Mouse (Mus musculus) brain, embryonic 18.5 days (tissue): ENCODE results near the gene Anks4b.

Experiments
- DNase-seq: peaks from one replicate; pipeline ENCODE4 v3.0.0-alpha.2; 2012; ENCODE audit warnings: low read depth, low spot score

Gene Anks4b

DNA sequence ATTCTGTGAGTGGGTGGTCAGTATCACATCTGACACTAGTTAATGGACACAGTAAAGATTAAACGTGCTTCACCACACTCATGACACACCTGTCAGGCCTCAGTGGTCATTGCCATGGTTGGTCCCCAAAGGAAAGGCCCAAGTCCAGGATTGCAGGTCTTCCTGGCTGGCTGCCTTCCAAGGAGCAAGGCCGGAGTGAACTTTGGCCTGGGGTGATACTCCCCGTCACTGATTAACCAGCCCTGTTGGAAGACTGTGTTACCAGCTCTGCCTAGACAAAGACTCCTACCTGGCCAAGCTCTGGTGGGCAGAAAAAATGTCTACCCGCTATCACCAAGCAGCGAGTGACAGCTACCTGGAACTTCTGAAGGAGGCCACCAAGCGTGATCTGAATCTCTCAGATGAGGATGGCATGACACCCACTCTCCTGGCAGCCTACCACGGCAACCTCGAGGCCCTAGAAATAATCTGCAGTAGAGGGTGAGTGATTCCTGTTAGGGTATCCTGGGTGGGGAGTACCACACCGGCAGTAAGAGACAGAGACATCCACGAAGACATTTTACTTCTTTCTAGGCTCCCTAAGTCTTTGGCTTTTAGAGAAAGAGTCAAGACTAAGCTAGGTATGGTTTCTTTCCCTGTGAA is at the start of gene Anks4b:
Gene Anks4b (plus strand): TSS at position 256 of the 642 bp plus-strand sequence.
- no peak for DNase-seq

DNA sequence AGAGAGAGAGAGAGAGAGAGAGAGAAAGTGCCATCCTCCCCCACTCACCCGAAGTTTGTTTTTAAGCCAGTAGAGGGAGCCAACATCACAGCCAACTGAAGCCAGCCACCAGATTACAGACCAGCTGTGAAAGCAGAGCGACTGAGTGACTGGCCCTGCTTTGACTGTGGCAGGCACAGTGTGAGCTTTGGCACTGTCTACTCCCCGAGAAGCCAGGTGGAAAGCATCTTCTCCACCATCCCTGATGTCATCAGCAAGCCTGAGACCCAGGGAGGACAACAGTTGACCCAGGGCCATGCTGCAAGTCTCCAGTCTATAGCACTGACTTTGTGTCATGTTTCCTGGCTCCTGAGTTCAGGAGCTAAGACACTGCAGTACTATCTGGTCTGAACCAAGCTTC is 48.8 kb upstream of the Anks4b start:
- DNase-seq = peak; percentile 40

GRCm38 (mm10) chr7:120126976-120127685 is 46.5 kb upstream of the Anks4b start:
- DNase-seq = no peak

- no peak for DNase-seq
These were observed 46.0 kb upstream of the Anks4b start for GRCm38 (mm10) chr7:120127686-120128059.

- DNase-seq = no peak
These were observed 44.7 kb upstream of the Anks4b start for GRCm38 (mm10) chr7:120128951-120129350.

- no peak for DNase-seq
These were observed 30.9 kb upstream of the Anks4b start for GRCm38 (mm10) chr7:120142743-120143142.

GRCm38 (mm10) chr7:120145191-120145590 is 28.5 kb upstream of the Anks4b start, which contains the start of gene Zp2:
Zp2 (minus strand) TSS chr7:120145291.
- no peak for DNase-seq

- DNase-seq = no peak
These were observed 23.4 kb upstream of the Anks4b start for GRCm38 (mm10) chr7:120150257-120150656.

- DNase-seq = no peak
These were observed 22.8 kb upstream of the Anks4b start for GRCm38 (mm10) chr7:120150898-120151297.

DNA sequence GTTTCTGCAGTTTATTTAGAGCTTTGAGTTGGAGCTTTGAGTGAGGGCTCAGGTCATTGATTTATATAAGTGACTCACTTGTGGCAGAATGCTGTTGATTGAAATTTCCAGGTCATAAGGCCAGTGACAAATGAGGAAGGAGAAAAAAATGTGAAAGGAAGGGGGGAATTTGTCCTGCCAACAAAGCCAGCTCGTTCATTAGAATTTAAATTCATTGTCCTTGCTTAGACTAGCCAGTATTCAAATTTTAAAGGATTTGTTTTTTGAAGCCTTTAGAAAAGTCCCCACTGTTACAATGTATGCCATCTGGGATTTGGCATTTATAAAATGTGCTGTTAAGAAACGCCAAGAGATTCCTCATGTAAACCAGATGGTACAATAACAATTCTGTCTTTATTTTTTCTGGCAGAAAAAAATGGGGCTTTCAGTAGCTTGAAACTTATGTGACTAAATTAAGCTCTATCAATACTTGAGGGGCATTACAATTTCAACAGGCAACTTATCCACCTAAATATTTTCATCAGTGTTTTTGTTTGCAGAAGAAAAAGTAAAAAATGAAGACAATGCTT is 16.7 kb upstream of the Anks4b start:
- peak; percentile 66 for DNase-seq

GRCm38 (mm10) chr7:120157575-120158061 is 16.0 kb upstream of the Anks4b start:
- DNase-seq = no peak

DNA sequence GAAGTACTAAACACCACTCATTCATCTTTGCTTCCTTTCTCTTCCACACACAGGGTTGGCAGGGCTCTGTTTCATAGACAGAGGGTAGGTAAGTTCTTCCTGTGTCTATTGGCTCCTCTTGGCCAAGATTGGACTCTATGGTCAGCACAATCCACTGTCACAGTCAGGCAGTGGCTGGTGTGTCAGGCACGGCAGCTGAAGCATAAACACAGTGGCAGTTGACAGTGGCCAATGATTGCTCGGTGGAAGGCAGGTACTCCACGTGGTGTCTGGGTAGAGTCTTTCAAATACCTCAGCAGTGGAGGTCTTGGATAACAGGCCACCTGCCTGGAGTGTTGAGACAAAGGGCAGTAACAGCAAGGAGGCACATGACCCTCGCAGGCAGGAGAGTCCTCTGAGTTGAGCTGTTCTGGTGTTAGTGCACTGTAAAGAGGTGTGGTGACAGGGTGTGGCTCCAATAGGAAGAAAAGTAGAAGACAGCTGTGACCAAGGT is 15.5 kb upstream of the Anks4b start:
- no peak for DNase-seq

DNA sequence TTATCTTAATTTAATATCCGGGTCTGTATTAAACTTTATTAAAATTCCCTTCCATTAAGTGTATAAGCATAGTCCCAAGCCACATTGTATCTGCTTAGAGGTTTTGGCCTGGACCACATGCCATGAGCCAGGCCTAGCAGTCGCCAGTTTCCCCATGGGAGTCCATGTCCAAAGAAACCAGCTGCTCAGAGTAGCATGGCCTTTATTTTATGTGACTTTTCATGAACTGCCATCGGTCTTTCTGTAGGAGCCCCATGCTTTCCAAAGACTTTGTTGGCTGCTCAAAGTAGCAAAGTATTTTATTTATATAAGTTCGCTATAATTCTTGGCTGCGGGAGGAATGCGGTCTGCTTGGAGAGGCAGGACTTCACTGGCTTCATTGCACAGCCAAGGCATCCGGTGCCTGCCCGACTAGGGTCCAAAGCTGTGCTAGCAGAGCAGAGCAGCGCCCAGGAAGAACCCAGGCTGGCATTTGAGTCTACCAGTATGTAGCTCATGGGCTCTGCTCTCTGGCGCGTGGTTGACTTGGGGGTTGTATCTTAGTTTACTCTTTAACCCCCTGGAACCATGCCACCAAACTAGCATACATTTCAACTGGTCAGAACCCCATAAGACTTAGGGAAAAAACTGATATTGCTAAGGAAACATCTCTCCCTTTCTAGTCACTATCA is 9.9 kb upstream of the Anks4b start:
- no peak for DNase-seq

DNA sequence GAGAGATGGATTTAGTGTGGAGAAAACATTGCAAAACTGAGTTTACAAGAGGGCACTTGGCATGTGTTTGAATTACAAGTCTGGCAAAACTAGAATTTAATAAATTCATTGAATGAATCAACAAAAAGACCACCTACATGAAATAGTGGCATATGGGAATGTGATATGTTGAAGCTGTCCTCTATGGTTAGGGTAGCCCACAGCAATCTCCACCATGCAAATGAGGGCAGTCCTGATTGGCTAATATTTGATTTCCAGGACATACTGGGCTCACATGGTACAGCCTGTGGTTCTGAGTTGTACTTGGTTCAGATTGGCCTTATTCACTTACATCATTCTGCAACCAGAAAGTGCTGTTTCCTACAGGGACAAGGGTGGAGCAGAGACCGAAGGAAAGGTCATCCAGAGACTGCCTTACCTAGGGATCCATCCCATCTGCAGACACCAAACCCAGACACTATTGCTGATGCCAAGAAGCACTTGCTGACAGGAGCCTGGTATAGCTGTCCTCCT is 1.4 kb upstream of the Anks4b start:
- no peak for DNase-seq

- no peak for DNase-seq
These were observed 1.3 kb downstream of the Anks4b start for GRCm38 (mm10) chr7:120174723-120175504.

DNA sequence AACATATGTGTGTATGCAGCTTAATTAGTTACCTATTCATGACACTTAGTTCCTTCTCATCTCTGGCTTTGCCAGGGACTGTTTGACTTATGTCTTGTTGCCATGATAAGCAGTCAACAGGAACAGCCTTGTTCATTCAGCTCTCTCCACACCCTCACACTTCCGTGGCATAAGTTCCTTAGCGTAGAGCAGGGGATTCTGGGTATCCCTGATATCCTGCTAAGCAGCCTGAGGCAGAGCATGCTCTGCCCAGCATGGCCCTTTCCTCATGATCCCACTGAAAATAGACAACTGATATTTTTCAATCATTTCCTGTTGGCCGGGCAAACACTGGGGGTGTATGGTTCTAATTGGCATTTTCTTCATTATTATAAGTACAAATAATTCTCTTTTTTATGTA is 4.0 kb downstream of the Anks4b start:
- no peak for DNase-seq

DNA sequence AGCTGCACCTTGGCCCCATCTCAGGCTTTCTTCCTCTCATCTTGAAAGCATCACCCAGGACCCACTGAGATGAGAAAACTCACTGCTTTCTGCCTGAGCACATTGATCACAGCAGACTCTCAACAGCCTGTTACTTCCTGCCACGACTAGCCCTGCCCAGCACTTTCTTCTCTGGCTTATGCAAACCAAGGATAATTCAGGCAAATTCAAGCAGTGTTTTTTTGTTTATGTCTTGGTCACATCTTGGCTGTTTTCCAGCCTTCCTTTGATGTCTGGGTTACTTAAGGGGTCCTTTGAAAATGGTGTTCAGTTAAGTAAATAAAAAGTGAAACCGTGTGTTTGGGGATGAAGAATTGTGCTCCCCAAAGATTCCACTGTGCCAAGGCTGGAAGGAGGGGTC is 5.3 kb downstream of the Anks4b start:
- DNase-seq = no peak

GRCm38 (mm10) chr7:120180547-120180946 is 6.9 kb downstream of the Anks4b start:
- DNase-seq = no peak

GRCm38 (mm10) chr7:120181401-120182230 is 8.0 kb downstream of the Anks4b start:
- no peak for DNase-seq

DNA sequence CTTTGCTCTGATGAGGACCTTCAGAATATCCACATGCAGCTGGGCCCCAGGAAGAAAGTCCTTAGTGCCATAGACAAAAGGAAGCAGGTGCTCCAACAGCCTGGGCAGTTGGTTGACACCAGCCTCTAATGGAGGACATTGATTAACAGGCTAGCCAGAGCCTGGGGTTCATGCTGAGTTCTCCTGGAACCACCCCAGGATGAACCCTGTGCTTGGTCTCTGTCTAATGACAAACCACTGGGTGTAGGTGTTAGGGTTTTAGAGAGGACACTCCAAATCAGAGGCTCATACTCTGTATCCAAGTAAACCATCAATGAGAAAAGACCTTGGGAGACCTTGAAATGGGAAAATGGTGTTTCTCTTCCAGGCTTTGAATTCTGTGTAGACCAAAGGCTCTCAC is 9.2 kb downstream of the Anks4b start:
- no peak for DNase-seq
